13 mouse cellular contexts compared by ENCODE assay signal in the genomic region with DNA sequence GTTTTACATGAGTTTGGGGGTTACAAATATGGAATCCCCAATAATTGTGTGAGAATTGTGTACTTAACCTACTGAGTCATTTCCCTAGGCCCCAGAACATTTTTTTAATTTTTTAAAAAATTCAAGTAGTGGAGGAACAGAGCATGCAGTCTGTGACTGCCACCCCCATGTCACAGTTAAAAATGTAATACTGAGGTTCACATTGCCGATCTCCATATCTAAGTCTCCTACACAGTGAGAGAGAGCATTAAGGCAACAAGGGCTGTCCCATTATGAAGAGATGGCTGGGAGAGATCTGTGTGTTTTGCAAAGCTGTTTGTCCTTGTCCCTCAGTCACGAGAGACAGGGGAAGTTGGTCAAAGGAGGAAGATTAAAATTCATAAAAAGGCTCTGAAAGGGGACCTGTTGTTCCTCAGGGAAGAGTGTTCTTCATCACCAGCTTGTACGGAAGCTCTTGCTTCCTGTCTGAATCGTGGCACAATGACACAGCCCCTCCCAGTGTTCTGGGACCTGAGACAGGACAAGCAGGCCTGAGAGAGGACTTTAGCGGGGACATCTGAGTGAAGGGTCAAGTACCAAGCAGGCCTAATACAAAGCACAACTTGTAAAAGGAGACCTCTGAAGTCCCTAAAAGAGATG.
A peak's percentile ranks its signal among the peaks of the same experiment; 100 is the strongest.
DNase-seq lines count a peak whose midpoint lies in the region; ATAC-seq lines count a peak whose summit lies in the region.
"Had no signal": no experiment of that assay in that cellular context is flagged by ENCODE, and none has a peak within 500 bp of the region (broad histone marks: within the 10 kb centered on the region; RNA-seq: fewer than 3 reads in every experiment).

No protein-coding gene starts in this region.

- intact Hi-C loops in heart, postnatal 36 days (cut with DNase I), result no loop called here
- intact Hi-C loops in heart, postnatal 25 days (cut with DNase I), result no loop called here

- DNase-seq in heart, adult 18-20 months, result peak; percentile 29 to 65
- DNase-seq in heart, postnatal 36 days, result no peak
- DNase-seq in lung, postnatal 25 days (ENCODE audit: low spot score), result peak; percentile 13
- no peak for DNase-seq in lung, postnatal 10 days
- DNase-seq in heart, postnatal 25 days (ENCODE audit: low spot score), result peak; percentile 26
- no peak for DNase-seq in urinary bladder, adult 2 months (ENCODE audit: low spot score)
- DNase-seq: cerebellum, postnatal 36 days; layer of hippocampus, adult 9-11 months; right cerebral cortex, postnatal 4 days; thymus, postnatal 25 days had no signal

- ATAC-seq in erythroblast, adult 5-6 weeks (replicated peaks; ENCODE audit: low FRiP score, poor library complexity, severe bottlenecking), result no peak
- ATAC-seq: forebrain, embryonic 14.5 days; hindbrain, embryonic 16.5 days had no signal

Comparison
In these comparisons a context has a peak if more than half of its experiments do, and no peak if none do; other contexts are left out.
1. DNase-seq: peak in heart, adult 18-20 months (2 of 2), lung, postnatal 25 days (single experiment) and heart, postnatal 25 days (single experiment); none in heart, postnatal 36 days (0 of 2), lung, postnatal 10 days (single experiment) and urinary bladder, adult 2 months (single experiment).